Mouse (Mus musculus) heart, postnatal 25 days (tissue): ENCODE measurements around the gene Asb12. TPM values are rescaled to one million over a fixed set of nuclear protein-coding genes. Genes with fewer than 3 reads are reported as not detected.
"Not testable (repeated sequence)": the region's sequence is repeated elsewhere in the genome, so short reads cannot be mapped to it uniquely, and the experiment has no call there.

ENCODE experiments used
- DNase-seq: peaks from one replicate; pipeline ENCODE4 v3.0.0; 2022; ENCODE audit warnings: low spot score
- intact Hi-C: fragments of 180-260 bp; cut with DNase I; formaldehyde crosslinking; loops from one replicate; pipeline ENCODE4 v1.15.1; 2025
- total RNA-seq, 2 experiments: library from RNA; stranded (reverse); gene quantifications; 2 replicates each; pipeline ENCODE4 v1.2.3; 2021

The Asb12 gene
- 10 to 100 TPM; 15.4 to 15.5 TPM for total RNA-seq

- no peak for DNase-seq
- intact Hi-C loops, result no loop called here
These were observed at the start of gene Asb12, which contains the start of gene Pfn5 for GRCm38 (mm10) chrX:95557887-95558286. TSS of gene Asb12 (minus strand) at chrX:95557987. TSS of gene Pfn5 (plus strand) at chrX:95558104.

DNA sequence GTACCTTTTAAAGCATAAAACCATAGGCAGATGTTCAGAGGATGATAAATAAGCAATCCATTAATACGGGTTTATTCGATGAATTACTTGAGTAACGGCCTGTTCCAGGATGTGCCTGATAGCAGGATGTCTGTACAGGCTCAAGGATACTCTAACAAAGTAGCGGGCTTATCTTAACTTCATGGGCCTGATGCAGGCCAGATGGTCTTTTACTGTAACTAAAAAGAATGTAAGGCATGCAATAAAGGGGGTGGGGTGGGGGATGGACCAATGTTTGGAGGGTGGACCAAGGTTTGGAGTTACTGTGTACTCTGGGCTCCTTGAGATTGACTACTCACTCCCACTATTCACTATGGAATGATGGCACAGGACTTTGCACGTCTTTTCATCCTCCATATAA, 42.8 kb upstream of the Asb12 start:
- no peak for DNase-seq
- intact Hi-C loops, result no loop called here

DNA sequence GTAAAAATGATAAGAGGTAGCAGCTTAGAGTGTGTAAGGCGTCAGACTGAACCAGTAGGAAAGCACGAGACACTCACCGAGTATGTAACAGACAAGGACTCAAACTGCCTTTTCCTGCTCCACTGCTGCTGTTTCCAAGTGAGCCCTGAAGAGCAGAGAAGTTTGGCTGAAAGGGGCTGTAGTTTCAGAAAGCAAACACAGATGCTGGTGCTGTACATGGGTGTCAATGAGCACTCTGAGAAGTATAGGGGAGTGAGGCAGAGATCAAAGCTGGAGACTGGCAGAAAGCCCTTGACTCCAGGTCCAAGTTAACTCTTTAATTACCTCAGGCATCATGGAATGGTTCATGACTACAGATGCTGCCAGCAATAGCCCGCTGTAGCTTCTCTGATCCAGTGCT, 3.5 kb downstream of the Asb12 start:
- DNase-seq, result no peak
- intact Hi-C loops, result no loop called here

DNA sequence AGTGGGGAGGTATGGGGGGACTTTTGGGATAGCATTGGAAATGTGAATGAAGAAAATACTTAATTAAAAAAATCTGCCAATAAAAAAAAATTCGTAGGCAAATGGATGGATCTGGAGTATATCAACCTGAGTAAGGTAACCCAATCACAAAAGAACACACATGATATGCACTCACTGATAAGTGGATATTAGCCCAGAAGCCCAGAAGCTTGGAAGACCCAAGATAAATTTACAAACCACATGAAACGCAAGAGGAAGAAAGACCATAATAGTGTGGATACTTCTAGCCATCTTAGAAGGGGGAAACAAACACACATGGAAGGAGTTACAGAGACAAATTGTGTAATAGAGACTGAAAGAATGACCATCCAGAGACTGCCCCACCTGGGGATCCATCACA, 22.3 kb downstream of the Asb12 start:
- DNase-seq, intact Hi-C loops: not testable (repeated sequence)

DNA sequence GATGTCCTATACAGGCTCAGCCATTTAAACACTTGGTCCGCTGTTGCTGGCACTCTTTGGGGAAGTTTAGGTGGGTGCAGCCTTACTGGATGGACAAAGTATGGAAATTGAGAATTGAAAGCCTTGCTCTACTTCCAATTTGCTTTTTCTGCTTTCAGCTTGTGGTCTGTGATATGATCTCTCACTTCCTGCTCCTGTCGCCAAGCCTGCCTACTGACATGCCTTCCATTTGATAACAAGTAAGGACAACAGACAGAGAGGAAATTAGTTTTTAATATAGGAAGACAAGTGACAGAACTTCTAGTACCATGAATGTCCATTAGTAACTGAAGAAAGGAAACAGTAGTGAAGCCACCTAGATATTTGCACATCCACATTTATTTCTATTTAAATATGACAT, 32.6 kb downstream of the Asb12 start:
- DNase-seq, result no peak

DNA sequence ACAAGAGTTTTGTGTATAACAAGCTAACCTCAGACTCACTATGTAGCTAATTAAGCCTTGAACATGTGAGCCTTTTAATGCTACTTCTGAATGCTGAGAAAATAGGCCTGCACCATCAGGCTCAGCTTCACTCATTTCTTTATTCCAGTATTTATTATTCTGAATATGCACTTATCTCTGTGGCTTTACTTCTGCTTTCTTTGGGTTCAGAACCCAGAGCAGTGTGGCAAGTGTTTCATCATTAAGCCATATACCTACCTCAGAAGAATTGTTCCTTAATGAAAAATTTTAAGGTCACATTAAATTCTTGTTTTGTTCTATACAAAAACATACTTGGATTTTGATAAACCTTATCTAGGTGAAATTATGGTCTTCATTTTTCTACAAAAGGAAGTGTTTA, 33.9 kb downstream of the Asb12 start:
- intact Hi-C loops, result no loop called here
- no peak for DNase-seq

More for the DNA sequence above, 32.6 kb downstream of the Asb12 start:
- intact Hi-C loops, result no loop called here

- no peak for DNase-seq
- intact Hi-C loops, result no loop called here
These were observed 100.6 kb downstream of the Asb12 start for GRCm38 (mm10) chrX:95457166-95457565.

- intact Hi-C loops, result loop anchor here (10.0 kb wide), 2 partner anchors 209 to 281 kb away; partner anchors contain the start of gene Zc4h2
- no peak for DNase-seq
These were observed 111.9 kb downstream of the Asb12 start for GRCm38 (mm10) chrX:95445866-95446265.

- intact Hi-C loops, result loop anchor here (10.0 kb wide), 2 partner anchors 210 to 280 kb away; partner anchors contain the start of gene Zc4h2
- no peak for DNase-seq
These were observed 112.6 kb downstream of the Asb12 start for GRCm38 (mm10) chrX:95445141-95445540.

DNA sequence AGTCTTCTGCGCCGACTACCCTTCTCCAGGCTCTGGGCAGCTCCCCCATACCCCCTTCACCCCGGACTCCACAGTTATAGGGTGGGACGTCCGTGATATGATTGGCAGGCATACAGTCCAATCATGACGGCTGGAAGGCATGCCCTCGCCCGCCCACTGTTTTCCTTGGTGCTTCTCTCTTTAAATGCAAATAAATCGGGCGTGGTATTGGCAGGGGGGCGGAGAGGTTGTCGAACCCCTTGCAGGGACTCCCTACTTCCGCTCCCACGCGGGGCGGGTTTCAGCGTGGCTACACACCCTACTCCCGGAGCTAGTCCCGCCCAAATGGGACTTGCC, 113.0 kb downstream of the Asb12 start, which contains the start of gene Amer1:
Amer1 (minus strand) TSS at position 97 of the 336 bp plus-strand sequence.
- DNase-seq, result peak; percentile 87
- intact Hi-C loops, result loop anchor here (10.0 kb wide), 2 partner anchors 210 to 280 kb away; partner anchors contain the start of gene Zc4h2

- intact Hi-C loops, result loop anchor here (10.0 kb wide), 2 partner anchors 211 to 279 kb away; partner anchors contain the start of gene Zc4h2
- peak; percentile 20 for DNase-seq
These were observed 113.7 kb downstream of the Asb12 start for GRCm38 (mm10) chrX:95443898-95444775.

GRCm38 (mm10) chrX:95443390-95443789, 114.4 kb downstream of the Asb12 start:
- no peak for DNase-seq
- intact Hi-C loops, result loop anchor here (10.0 kb wide), 2 partner anchors 211 to 279 kb away; partner anchors contain the start of gene Zc4h2

DNA sequence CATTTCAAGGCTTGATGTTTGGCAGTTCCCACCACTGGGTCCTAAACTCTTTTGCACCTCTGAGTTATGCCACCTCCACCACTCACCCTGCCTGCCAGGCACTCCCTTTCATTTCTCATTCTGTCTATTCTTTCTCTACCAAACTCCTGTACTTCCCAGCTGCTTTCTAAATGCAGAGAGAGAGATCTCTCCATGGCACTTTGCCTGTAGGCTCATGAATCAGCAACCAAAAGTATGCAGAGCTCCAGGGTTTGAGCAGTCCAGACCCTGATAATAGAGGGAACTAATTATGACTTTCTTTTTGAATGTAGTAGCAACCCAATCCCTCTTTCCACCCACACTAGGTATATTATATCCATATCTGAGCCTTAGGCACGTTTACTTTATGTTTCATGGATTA, 115.5 kb downstream of the Asb12 start:
- intact Hi-C loops, result loop anchor here (10.0 kb wide), 2 partner anchors 213 to 277 kb away; partner anchors contain the start of gene Zc4h2
- DNase-seq, result no peak

DNA sequence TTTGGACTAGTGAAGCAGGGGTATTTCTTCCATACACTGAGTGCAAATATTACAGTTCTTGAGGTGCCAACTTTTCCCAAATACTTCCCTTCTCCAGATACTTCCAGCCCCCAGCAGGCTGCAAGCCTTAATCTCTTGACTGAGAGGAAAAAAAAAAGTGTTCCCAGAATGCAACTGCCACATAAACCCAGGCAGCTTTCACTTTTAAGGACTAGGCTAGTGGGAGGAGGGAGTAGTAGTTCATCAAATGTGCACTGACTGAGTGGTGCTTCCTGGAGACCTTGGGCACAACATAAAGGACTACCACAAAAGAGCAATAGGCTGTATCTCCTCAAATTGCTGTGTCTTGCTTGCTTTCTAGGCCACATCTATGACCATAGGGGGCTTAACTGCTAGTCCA, 116.5 kb downstream of the Asb12 start:
- intact Hi-C loops, result loop anchor here (10.0 kb wide), 2 partner anchors 214 to 276 kb away; partner anchors contain the start of gene Zc4h2
- no peak for DNase-seq

DNA sequence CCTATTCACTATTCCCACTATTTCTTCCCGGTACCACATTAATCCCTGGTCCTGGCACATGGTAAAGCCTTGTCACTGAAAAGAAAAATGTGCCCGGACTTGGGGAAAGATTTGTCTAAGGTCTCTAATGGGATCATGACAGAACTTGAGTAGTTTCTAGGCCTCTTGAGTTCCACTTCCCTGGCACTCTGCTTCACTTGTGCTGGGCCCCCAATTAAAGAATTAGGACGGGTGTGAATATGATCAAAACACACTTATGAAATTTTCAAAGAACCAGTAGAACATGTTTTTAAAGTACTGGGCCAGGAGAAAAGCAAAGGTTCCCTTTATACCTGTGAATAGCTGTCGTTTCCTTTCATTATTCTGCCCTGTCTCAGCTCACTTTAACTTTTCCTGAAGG, 119.3 kb downstream of the Asb12 start:
- intact Hi-C loops, result no loop called here
- DNase-seq, result no peak

DNA sequence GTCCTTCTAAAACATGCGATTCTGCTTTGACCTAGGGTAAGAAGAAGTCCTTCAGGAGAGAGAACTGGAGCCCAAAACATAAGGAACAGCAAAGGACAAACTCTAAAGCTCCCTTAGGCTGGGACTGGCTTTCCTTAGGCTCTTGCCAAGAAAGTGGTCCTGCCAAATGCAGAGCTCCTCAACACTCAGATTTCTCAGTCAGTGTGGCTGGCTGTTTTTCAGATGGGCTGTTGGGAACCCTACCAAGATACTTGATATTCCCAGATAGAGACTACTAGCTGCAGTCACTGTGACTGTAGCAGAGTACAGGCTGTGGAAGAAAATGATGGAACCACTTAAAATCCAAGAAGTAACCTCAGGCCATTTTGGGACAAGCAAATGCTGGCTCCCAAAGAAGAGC, 120.6 kb downstream of the Asb12 start:
- DNase-seq, result no peak
- intact Hi-C loops, result no loop called here

Other genes starting within 250 kb of the Asb12 start
- 1 to 10 TPM; 5.3 to 5.9 TPM for gene Amer1, start 113.1 kb downstream of the Asb12 start, total RNA-seq
- gene Pfn5, start 117 bp upstream of the Asb12 start, total RNA-seq, result not detected
- gene Zc4h2, start 100.5 kb upstream of the Asb12 start, total RNA-seq, result 1 to 10 TPM in 1 of 2 experiments, under 1 TPM in 1; 0.84 to 1.7 TPM
- gene Zc3h12b, start 153.7 kb upstream of the Asb12 start, total RNA-seq, result under 1 TPM; 0.47 to 0.92 TPM